Mouse (Mus musculus) thymus, adult 2 months (tissue): ENCODE results near the gene Ppp4r1. TPM values are rescaled to one million over a fixed set of nuclear protein-coding genes. Genes with fewer than 3 reads are reported as not detected.

Experiments
- DNase-seq: peaks from one replicate; pipeline ENCODE4 v3.0.0; 2021
- H3K27ac ChIP-seq: fragments of 200-500 bp; 2 replicates; pipeline ENCODE4 v1.5.1; 2012; ENCODE audit warnings: low read length, control low read depth; ENCODE audit not compliant: control insufficient read depth, insufficient read depth
- H3K27me3 ChIP-seq: fragments of 200-500 bp; 2 replicates; pipeline ENCODE4 v1.6.1; 2012; ENCODE audit warnings: mild to moderate bottlenecking, low read length, moderate library complexity, mixed read lengths; ENCODE audit not compliant: control insufficient read depth, insufficient read depth
- H3K36me3 ChIP-seq: fragments of 200-500 bp; 2 replicates; pipeline ENCODE4 v1.6.1; 2012; ENCODE audit warnings: mild to moderate bottlenecking, low read length, moderate library complexity; ENCODE audit not compliant: control insufficient read depth, insufficient read depth
- H3K4me1 ChIP-seq: fragments of 200-500 bp; replicated peaks from 2 replicates; pipeline ENCODE4 v1.6.1; 2012; ENCODE audit warnings: low read length; ENCODE audit not compliant: control insufficient read depth, insufficient read depth
- H3K4me3 ChIP-seq: fragments of 200-500 bp; 2 replicates; pipeline ENCODE4 v1.5.1; 2012; ENCODE audit warnings: mild to moderate bottlenecking, low read length, control low read depth, moderate library complexity; ENCODE audit not compliant: control insufficient read depth, insufficient read depth
- CTCF ChIP-seq: fragments of 200-500 bp; IDR thresholded peaks from 2 replicates; pipeline ENCODE4 v1.5.1; 2012; ENCODE audit warnings: mild to moderate bottlenecking, control low read depth, low read length, moderate library complexity, borderline replicate concordance; ENCODE audit not compliant: control insufficient read depth, poor library complexity, insufficient read depth; ENCODE audit errors: extremely low read depth
- POLR2A ChIP-seq: fragments of 200-500 bp; IDR thresholded peaks from 2 replicates; pipeline ENCODE4 v1.6.1; 2012; ENCODE audit warnings: mild to moderate bottlenecking, low read length, control low read depth, moderate library complexity; ENCODE audit not compliant: control insufficient read depth, poor library complexity, insufficient read depth; ENCODE audit errors: extremely low read depth
- WGBS: fragments of 180-500 bp; shearing (Covaris S2); methylation state at CpG from one replicate; pipeline ENCODE4 v1.1.7; 2018; 5-methylcytosine and 5-hydroxymethylcytosine counted together
- polyA plus RNA-seq: library from polyadenylated mRNA; depleted of rRNA; stranded (reverse); fragments of >200 nt; gene quantifications from 2 replicates; pipeline ENCODE4 v1.2.3, GENCODE M21; 2012

The Ppp4r1 gene
- polyA plus RNA-seq, 1 experiment: 40.1 TPM

DNA sequence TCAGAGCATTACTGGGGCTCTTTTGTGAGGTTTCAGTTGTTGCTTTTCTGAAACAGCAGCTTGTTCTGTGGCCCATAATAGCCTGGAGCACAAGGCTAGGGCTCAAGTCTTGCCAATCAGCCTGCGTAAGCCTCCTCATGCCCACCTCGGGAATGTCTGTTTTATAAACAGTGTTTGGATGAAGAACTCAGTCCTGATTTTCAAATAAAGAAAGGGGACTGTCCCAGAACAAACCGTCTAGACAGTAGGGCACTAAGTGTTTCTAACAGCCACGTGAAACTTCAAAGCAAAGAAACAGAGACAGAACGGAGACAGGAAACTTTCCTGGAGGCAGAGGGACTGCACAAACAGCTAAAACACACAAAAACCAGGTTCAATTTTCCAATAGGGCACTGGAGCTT lies 89.3 kb downstream of the Ppp4r1 start:
- Histone ChIP-seq H3K4me3 (no peak overlapping the region), H3K4me1 (peaks cover 25% of the 10 kb centered on the region), H3K27ac (no peak overlapping the region; the same call in none of the 2 replicates), H3K36me3 (no peaks in the 10 kb centered on the region; the same call in 1 of the 2 replicates), H3K27me3 (no peaks in the 10 kb centered on the region)
- WGBS: 22% methylated on average over 5 of the region's 5 CpGs
- DNase-seq: no peak
- TF ChIP-seq POLR2A (no peak), CTCF (no peak)

DNA sequence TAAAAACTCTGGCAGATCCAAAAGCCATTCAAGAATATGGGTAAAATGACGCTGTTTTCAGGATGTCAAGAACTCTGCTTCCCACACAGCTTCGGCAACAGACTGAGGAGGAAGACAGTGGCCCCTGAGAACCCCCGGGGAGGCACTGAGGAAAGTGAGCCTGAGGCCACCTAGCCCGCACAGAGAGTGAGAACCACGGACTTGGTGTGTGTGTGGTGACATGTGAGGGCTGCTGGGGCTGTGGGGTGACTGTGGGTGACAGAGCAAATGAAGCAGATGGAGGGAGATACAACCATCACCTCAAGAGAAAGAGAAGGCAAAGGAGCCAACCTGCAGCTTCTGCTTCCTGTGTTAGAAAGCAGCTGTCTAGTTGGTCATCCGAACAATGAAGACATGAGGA lies 89.7 kb downstream of the Ppp4r1 start:
- WGBS: 7% methylated on average over 6 of the region's 6 CpGs
- H3K27ac ChIP-seq: peak overlapping the region; percentile 50
- no peaks in the 10 kb centered on the region for H3K27me3 ChIP-seq
- no peak overlapping the region for H3K4me3 ChIP-seq
- H3K4me1 ChIP-seq: peaks cover 25% of the 10 kb centered on the region
- DNase-seq: no peak
- TF ChIP-seq POLR2A (no peak), CTCF (no peak)
- no peaks in the 10 kb centered on the region; the same call in 1 of the 2 replicates for H3K36me3 ChIP-seq

DNA sequence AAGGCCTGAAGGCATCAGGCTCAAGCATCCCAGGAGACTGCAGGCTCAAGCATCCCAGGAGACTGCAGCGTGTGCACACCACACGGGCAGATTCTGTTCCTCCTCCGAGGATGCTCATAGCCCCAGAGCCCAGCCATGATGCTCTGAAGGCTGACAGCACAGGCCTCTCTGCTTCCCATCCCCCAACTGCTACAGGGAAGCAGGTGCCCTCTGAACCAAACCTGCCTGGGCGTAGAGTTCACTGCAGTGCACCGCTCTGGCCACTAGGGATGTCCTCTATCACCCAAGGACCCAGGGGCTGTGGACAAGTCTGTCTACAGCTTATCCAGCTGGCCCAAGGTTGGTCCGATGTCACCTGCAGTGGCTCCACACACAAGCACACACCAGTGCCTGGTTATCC lies 90.3 kb downstream of the Ppp4r1 start:
- Histone ChIP-seq H3K4me3 (no peak overlapping the region), H3K27me3 (no peaks in the 10 kb centered on the region), H3K27ac (peak overlapping the region; percentile 50), H3K4me1 (peaks cover 25% of the 10 kb centered on the region), H3K36me3 (no peaks in the 10 kb centered on the region)
- 57% methylated on average over 6 of the region's 6 CpGs for WGBS
- TF ChIP-seq CTCF: peak; percentile 88
- TF ChIP-seq POLR2A: no peak
- peak; percentile 70 for DNase-seq

DNA sequence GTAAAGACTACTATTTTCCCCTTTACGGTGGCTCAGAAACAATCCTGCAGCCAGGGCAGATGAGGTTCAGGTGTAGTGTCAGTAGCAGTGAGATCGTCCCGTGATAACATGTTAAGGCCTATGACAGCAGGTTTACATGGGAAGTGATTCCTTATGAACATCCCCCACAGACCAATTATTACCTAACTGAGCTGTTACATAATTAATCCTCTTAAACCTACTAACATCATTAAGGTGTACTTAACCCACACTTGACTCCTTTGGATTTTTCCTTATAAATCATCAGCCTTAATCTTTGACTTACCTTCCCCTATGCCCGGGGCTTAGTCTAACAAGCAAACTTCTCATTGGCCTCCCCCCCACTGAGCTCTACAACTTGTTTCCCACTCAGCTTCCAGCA lies 90.8 kb downstream of the Ppp4r1 start:
- Histone ChIP-seq H3K4me3 (no peak overlapping the region), H3K27me3 (no peaks in the 10 kb centered on the region), H3K4me1 (peaks cover 25% of the 10 kb centered on the region), H3K36me3 (no peaks in the 10 kb centered on the region), H3K27ac (no peak overlapping the region)
- 91% methylated on average over 4 of the region's 4 CpGs for WGBS
- no peak for DNase-seq
- TF ChIP-seq POLR2A (no peak), CTCF (no peak)

DNA sequence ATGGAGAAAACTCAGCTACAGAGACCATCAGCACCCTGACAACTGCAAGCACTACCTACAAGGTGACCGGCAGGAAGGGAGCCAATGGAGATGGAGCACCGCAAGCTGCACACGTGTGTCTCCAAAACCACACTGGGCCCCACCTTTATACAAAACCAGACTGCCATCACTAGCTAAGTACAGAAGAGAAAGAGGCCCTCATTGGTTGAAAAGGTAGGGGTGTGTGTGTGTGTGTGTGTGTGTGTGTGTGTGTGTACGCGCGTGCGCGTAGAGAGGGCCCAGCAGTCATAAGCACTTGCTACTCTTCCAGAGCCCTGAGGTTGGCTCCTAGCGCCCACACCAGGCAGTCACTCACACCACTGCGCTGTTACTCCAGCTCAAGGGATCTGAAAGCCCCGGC lies 91.5 kb downstream of the Ppp4r1 start:
- H3K27me3 ChIP-seq: no peaks in the 10 kb centered on the region
- H3K27ac ChIP-seq: no peak overlapping the region
- no peaks in the 10 kb centered on the region for H3K36me3 ChIP-seq
- H3K4me1 ChIP-seq: peaks cover 25% of the 10 kb centered on the region
- TF ChIP-seq CTCF (no peak), POLR2A (no peak)
- 60% methylated on average over 11 of the region's 11 CpGs for WGBS
- DNase-seq: no peak
- H3K4me3 ChIP-seq: no peak overlapping the region

DNA sequence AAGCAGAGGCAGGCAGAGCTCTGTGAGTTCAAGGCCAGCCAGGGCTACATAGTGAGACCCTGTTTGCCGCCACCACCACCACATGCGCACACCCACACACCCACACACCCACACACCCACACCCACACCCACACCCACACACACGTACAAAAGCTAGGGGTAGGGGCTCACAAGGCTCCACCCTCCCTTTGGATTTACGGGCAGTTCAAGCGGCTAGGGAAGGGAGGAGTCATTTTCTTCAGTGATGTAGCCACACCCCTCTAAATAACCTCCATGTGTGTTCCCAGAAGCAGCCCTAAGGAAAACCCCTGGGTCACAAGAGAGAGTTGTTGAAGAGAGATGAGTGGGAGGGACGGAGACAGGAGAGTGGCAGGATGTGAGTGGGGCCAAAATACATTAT lies 94.7 kb downstream of the Ppp4r1 start:
- Histone ChIP-seq H3K27me3 (no peaks in the 10 kb centered on the region), H3K4me1 (peaks cover 21% of the 10 kb centered on the region), H3K27ac (no peak overlapping the region), H3K4me3 (no peak overlapping the region), H3K36me3 (no peaks in the 10 kb centered on the region)
- 94% methylated on average over 6 of the region's 6 CpGs for WGBS
- TF ChIP-seq POLR2A: no peak
- TF ChIP-seq CTCF: no peak
- DNase-seq: no peak

DNA sequence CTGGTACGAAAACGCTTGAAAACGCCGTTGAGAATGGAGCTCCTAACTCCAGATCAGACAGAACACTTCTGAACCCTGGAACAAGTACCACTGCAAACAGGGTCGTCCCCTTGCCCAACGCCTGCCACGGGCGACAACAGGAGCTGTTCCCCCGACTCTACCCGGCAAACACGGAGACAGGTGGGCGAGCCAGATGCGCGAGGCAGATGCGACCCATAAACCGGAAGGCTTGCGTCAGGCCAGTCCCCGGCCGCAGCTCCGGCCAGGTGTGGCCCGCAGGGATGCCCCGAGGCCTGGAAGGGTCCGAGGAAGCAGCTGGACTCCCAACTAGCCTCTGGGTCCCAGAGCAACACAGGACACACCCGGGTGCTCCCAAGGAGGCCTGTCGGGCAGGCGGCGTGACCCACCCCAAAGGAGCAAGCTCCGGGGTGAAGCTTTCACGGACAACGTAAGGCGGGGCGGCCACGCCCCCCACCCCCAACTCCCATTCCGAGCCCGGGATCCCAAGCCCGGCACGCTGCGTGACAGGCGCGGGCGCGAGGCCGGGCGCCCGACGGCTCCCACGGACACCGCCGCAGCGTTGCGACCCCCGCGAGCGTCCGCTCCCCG lies 101.8 kb downstream of the Ppp4r1 start:
- TF ChIP-seq CTCF: no peak
- 0 out of 2 replicates have a peak, but pooled peaks have one; percentile 16 for TF ChIP-seq POLR2A
- under 1% methylated on average over 56 of the region's 56 CpGs for WGBS
- peak; percentile 53 for DNase-seq
- H3K4me1 ChIP-seq: peaks cover 14% of the 10 kb centered on the region
- H3K36me3 ChIP-seq: no peaks in the 10 kb centered on the region
- no peaks in the 10 kb centered on the region for H3K27me3 ChIP-seq
- peak overlapping the region; percentile 62 for H3K4me3 ChIP-seq
- no peak overlapping the region for H3K27ac ChIP-seq
